Mouse (Mus musculus): Measurements from ENCODE around the gene Slc25a39. TPM values are rescaled to one million over a fixed set of nuclear protein-coding genes. Genes with fewer than 3 reads are reported as not detected.
A peak's percentile ranks its signal among the peaks of the same experiment; 100 is the strongest.

The Slc25a39 gene
- polyA plus RNA-seq, 1 experiment from 2014 or later: 313 TPM

DNA sequence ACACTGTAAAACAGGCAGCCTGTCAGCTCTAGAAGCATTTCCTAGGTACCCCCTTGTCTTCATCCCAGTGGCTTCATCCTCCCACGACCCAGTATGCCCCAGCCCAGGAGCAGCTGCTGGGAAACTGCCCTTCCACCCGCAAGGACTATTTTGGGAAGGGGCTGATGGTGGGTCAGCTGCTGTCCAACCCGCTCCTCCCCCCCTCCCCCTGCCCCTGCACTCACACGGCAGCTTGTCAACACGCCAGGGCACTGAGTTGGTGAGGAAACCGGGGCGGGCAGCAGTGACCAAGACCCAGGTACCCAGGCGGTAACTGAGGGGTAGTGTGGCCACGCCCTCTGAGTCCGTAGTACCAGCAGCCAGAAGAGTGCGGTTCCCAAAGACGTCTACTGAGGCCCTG, 36.0 kb upstream of the Slc25a39 start:
- 37% methylated on average over 12 of the region's 12 CpGs for WGBS

DNA sequence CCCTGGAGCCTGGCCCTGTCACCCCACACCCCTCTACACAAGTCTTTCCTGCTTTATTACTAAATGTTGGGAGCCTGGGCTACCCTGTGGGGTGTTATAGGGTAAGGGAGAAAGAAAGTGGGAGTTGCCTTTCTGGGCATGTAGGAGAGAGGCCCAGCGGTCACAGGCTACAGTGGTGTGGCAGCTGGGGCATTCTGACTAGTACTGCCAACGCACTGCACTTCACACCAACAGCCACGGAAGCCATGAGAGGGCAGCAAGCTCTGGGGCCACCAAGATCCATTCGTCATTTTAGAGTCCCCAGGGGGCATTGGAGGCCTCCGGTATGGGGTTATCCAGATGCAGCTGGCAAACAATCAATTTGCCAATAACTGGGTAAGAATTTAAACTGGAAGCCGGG, 34.3 kb upstream of the Slc25a39 start:
- H3K4me1 ChIP-seq: peaks cover 52% of the 10 kb centered on the region

More for the DNA sequence above, 36.0 kb upstream of the Slc25a39 start:
- Histone ChIP-seq H3K27ac (no peak overlapping the region), H3K4me1 (peaks cover 52% of the 10 kb centered on the region), H3K27me3 (ENCODE audit: insufficient read depth, poor library complexity, severe bottlenecking) (peaks cover 38% of the 10 kb centered on the region), H3K9me3 (no peaks in the 10 kb centered on the region), H3K4me3 (no peak overlapping the region), H3K36me3 (peaks cover 47% of the 10 kb centered on the region)
- no peak for DNase-seq (ENCODE audit: low spot score)

DNA sequence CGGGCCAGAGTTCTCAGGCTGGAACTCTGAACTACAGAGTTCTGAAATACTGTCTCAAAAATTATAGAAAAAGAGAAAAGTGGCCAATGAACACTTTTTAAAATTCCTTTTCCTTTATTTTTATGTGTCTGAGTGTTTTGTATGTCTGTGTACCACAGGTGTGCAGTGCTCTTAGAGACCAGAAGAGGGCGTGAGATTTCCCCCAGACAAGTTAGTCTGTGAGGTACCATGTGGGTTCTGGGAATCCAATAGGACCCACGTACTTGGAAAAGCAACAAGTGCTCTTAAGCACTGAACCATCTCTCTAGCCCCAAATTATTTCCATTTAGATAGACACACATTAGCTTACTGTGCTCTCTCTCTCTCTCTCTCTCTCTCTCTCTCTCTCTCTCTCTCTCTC, 33.7 kb upstream of the Slc25a39 start:
- peaks cover 30% of the 10 kb centered on the region for H3K27me3 ChIP-seq (ENCODE audit: insufficient read depth, poor library complexity, severe bottlenecking)
- H3K36me3 ChIP-seq: peaks cover 65% of the 10 kb centered on the region
- H3K4me3 ChIP-seq: no peak overlapping the region
- no peak for DNase-seq (ENCODE audit: low spot score)
- WGBS: 75% methylated on average over 3 of the region's 3 CpGs
- peaks cover 49% of the 10 kb centered on the region for H3K4me1 ChIP-seq
- H3K27ac ChIP-seq: no peak overlapping the region
- H3K9me3 ChIP-seq: no peaks in the 10 kb centered on the region

More for the DNA sequence above, 34.3 kb upstream of the Slc25a39 start:
- Histone ChIP-seq H3K36me3 (peaks cover 63% of the 10 kb centered on the region), H3K27ac (no peak overlapping the region), H3K27me3 (ENCODE audit: insufficient read depth, poor library complexity, severe bottlenecking) (peaks cover 31% of the 10 kb centered on the region), H3K4me3 (no peak overlapping the region), H3K9me3 (no peaks in the 10 kb centered on the region)
- WGBS: 90% methylated on average over 6 of the region's 6 CpGs
- no peak for DNase-seq (ENCODE audit: low spot score)

DNA sequence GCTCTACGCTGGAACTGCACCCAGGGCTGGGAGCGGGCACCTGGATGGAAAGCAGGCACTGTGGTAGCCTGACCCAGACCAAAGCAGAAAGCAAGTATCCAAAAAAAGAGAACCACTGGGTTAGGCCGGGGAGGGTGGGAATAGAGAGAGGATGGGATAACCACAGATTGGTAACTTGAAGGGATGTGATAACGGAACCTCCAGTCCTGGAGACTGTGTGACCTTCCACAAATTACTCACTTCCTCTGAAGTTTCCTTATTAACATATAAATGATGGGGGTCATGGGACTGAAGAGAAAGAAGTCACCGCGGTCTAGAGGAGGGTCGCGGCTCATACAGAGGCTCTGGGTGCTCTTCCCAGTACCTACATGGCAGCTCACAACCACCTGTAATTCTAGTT, 32.5 kb upstream of the Slc25a39 start:
- 89% methylated on average over 8 of the region's 8 CpGs for WGBS

DNA sequence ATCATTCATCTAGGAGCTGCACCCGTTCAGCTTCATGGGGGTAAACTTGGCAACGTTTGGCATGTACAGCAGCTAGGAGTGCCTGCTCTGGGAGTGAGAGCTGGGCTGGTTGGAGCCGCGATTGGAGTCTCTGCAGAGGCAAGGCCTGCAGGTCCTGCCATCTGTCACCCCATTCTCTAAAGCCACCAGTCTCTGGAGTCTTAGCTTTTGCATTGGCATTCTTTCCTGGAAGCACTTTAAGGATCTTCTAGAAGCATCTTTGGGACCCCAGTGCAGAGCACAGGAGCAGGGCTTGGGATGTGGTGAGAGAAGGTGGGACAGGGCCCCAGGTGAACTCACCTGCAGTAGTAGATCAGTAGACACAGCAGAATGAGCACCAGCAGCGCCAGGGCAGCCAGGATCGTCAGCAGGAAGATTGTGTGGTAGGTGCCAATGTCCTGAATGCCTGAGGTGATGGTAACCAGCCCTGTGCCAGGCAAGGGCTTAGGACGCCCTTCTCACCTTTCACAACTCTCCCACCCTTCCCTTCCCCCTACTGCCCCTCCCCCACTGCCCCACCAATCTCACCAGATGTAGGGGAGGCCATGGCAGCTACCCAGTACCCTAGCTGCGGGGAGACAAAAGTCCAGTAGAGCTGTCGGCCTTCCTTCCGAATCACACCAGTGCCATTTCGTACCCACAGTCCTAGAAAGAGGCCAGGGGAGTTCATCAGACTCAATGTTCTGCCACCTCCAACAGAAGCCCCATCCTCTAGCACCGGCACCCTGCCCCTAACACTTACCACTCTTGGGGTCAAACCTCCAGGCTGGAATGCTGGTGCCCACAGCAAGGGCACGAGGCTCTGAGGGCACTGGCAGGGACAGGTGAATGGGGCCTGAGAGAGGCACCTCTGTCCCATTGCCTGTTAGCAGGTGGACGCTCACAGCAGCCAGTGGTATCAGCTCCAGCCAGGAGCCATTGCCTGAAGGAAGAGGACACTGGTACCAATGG, 31.6 kb upstream of the Slc25a39 start:
- Histone ChIP-seq H3K4me3 (peak overlapping the region; percentile 68; the same call in 1 of the 2 replicates), H3K36me3 (peaks cover 84% of the 10 kb centered on the region)

More for the DNA sequence above, 32.5 kb upstream of the Slc25a39 start:
- DNase-seq (ENCODE audit: low spot score): no peak
- no peak overlapping the region for H3K4me3 ChIP-seq
- H3K27ac ChIP-seq: no peak overlapping the region
- peaks cover 37% of the 10 kb centered on the region for H3K4me1 ChIP-seq
- peaks cover 19% of the 10 kb centered on the region for H3K27me3 ChIP-seq (ENCODE audit: insufficient read depth, poor library complexity, severe bottlenecking)
- H3K9me3 ChIP-seq: no peaks in the 10 kb centered on the region
- H3K36me3 ChIP-seq: peaks cover 77% of the 10 kb centered on the region

DNA sequence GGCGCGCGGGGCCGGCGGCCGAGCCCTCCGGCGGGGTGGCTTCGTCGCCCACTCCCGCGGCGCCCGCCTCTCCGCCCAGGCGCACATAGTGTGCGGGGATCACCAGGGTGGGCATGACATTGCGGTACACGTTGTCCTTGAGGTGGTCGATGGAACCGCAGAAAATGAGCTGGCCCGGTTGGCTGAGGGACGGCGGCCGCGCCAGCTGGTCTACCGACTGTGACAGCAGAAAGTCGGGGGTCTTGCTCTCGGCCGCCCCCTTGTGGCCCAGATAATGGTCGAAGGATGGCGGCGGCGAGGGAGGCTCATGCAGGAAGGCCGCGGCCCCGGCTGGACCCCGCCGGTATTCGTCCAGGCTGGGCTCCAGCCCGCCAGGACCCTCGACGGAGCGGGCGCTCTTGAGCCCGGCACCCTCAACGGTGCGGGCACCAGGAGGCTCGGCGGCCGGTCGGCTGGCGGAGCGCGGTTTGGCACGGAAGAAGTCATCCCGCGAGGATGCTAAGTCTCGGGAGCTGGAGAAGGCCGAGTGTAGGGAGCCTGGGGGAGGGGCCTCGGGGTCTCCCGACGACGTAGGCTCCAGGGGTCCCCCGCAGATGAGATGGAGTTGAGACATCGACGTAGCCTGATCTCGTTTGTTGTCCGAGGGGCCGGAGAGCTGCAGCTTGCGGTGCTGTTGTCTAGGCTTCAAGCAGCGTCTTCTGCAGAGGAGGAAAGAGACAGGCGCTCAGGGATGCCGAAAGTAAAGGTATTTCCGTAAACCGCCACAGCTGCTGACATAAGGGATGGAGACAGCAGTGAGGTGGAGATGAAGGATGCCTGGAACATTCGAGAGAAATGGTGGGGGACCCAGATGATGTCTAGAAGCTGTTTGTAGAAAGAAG, 30.7 kb upstream of the Slc25a39 start:
- Histone ChIP-seq H3K36me3 (peaks cover 86% of the 10 kb centered on the region), H3K4me3 (peak overlapping the region; percentile 68), H3K27ac (peak overlapping the region; percentile 84), H3K27me3 (ENCODE audit: insufficient read depth, poor library complexity, severe bottlenecking) (peaks cover 17% of the 10 kb centered on the region), H3K9me3 (no peaks in the 10 kb centered on the region), H3K4me1 (peaks cover 28% of the 10 kb centered on the region)
- DNase-seq (ENCODE audit: low spot score): peak; percentile 95
- 7% methylated on average over 77 of the region's 77 CpGs for WGBS

More for the DNA sequence above, 31.6 kb upstream of the Slc25a39 start:
- H3K27ac ChIP-seq: no peak overlapping the region
- DNase-seq (ENCODE audit: low spot score): no peak
- peaks cover 30% of the 10 kb centered on the region for H3K4me1 ChIP-seq
- peaks cover 17% of the 10 kb centered on the region for H3K27me3 ChIP-seq (ENCODE audit: insufficient read depth, poor library complexity, severe bottlenecking)
- no peaks in the 10 kb centered on the region for H3K9me3 ChIP-seq
- WGBS: 70% methylated on average over 14 of the region's 14 CpGs

DNA sequence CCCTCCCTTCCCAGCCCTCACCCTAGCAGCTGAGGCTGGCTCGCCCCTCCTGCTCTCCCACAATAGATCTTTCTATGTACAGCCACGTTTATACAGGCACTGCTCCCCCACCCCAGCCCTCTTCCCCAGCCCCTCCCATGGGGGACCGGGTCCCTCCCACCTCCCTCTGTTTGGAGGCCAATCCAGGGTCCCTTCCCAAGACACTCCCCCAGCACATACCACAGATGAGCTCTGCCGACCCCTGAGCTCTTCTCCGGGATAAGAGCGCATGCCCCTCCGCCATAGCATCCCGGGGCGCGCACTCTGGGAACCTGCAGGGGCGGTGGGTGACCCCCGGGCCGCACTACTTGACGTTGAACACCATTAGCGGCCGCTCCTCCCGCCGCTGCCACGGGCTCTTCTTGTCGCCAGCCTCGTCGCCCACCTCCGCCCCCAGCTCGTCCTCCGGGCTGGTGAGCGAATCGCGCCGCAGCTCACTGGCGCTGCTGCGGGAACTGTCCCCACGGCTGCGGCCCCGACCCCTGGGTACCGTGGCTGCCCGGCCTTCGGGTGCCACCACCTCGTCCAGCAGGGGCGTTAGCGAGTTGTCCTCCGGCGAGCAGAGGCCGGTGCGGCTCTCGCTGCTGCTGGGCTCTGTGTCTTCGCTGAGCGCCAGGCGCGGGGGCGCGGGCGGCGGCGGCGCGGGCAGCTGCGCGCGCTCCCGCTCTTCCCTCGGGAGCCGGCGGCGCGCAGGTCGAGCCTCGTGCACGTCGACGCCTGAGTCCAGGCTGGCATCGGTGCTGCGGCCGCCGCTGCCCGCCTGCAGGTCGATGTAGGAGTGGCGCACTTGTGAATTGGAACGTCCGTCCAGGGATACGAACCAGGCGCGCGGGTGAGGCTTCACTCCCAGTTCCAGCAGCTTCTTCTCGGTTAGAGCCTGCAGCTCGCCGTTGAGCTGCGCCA, 29.6 kb upstream of the Slc25a39 start:
- WGBS: 12% methylated on average over 84 of the region's 87 CpGs
- Histone ChIP-seq H3K36me3 (peaks cover 89% of the 10 kb centered on the region), H3K9me3 (no peaks in the 10 kb centered on the region), H3K27me3 (ENCODE audit: insufficient read depth, poor library complexity, severe bottlenecking) (peaks cover 17% of the 10 kb centered on the region), H3K27ac (peak overlapping the region; percentile 84), H3K4me1 (peaks cover 36% of the 10 kb centered on the region), H3K4me3 (peak overlapping the region; percentile 68)
- DNase-seq (ENCODE audit: low spot score): peak; percentile 87

DNA sequence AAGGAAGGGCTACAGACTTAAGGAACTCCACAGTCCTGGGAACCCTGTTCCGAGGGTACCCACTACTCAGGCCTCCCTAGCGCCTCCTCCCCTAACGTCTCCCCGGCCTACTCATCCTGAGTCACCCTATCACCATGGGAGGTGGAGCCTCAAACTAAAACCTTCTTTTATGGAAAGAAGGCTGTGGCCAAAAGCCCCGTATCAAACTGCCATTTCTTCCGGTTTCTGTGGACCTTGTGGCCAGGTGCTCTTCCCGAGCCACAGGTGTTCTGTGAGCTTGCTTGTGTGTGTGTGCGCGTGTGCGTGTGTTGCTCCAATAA, 28.7 kb upstream of the Slc25a39 start:
- H3K9me3 ChIP-seq: no peaks in the 10 kb centered on the region
- H3K4me1 ChIP-seq: peaks cover 41% of the 10 kb centered on the region
- H3K4me3 ChIP-seq: no peak overlapping the region
- WGBS: 83% methylated on average over 10 of the region's 10 CpGs
- H3K36me3 ChIP-seq: peaks cover 81% of the 10 kb centered on the region
- H3K27me3 ChIP-seq (ENCODE audit: insufficient read depth, poor library complexity, severe bottlenecking): peaks cover 17% of the 10 kb centered on the region
- DNase-seq (ENCODE audit: low spot score): no peak
- no peak overlapping the region for H3K27ac ChIP-seq

DNA sequence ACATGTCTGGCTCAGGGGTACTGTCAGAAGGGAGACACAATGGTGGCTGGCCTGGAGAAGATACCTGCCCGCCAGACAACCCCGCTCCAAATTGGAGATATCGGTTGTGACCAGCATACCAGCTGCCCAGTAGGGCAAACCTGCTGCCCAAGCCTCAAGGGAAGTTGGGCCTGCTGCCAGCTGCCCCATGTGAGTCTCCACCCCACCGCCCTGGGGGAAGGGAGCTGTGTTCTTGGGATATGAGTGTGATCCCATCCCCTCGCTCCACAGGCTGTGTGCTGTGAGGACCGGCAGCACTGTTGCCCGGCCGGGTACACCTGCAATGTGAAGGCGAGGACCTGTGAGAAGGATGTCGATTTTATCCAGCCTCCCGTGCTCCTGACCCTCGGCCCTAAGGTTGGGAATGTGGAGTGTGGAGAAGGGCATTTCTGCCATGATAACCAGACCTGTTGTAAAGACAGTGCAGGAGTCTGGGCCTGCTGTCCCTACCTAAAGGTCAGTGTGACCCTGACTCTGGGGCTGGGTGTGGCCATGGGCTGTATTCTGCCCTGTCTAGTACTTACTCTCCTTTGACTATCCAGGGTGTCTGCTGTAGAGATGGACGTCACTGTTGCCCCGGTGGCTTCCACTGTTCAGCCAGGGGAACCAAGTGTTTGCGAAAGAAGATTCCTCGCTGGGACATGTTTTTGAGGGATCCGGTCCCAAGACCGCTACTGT, 28.2 kb upstream of the Slc25a39 start:
- no peak for DNase-seq (ENCODE audit: low spot score)
- no peak overlapping the region for H3K4me3 ChIP-seq
- H3K9me3 ChIP-seq: no peaks in the 10 kb centered on the region
- peaks cover 17% of the 10 kb centered on the region for H3K27me3 ChIP-seq (ENCODE audit: insufficient read depth, poor library complexity, severe bottlenecking)
- H3K27ac ChIP-seq: no peak overlapping the region
- peaks cover 45% of the 10 kb centered on the region for H3K4me1 ChIP-seq
- WGBS: 88% methylated on average over 18 of the region's 18 CpGs
- H3K36me3 ChIP-seq: peaks cover 76% of the 10 kb centered on the region

DNA sequence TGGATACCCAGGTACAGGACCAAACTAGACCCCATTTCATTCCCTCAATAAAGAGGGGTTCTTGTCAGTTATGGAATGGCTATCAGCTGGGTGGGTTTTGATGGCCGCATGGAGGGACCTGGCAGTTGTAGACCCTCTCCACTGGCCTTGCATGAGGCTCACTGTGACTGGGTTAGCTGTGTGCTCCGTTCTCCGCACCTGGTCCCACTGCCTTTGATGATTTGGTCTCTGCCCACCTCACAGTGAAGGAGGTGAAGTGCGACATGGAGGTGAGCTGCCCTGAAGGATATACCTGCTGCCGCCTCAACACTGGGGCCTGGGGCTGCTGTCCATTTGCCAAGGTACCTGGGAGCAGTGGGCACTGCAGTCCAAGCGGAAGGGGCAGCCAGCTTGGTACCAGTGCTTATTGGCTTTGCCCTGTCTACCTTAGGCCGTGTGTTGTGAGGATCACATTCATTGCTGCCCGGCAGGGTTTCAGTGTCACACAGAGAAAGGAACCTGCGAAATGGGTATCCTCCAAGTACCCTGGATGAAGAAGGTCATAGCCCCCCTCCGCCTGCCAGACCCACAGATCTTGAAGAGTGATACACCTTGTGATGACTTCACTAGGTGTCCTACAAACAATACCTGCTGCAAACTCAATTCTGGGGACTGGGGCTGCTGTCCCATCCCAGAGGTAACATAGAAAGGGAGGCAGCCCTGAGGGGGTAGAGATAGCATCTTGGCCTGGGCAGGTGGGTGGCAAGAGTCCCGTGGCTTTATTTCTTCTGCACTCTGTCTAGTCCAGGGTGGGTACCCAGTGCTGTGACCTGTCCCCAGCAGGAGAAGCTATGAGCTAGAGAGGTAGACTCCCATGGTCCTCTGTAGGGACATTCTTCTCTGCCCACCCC, 27.3 kb upstream of the Slc25a39 start:
- H3K4me1 ChIP-seq: peaks cover 47% of the 10 kb centered on the region
- no peaks in the 10 kb centered on the region for H3K9me3 ChIP-seq
- WGBS: 88% methylated on average over 11 of the region's 11 CpGs
- H3K27me3 ChIP-seq (ENCODE audit: insufficient read depth, poor library complexity, severe bottlenecking): peaks cover 15% of the 10 kb centered on the region
- no peak for DNase-seq (ENCODE audit: low spot score)
- no peak overlapping the region for H3K27ac ChIP-seq
- peaks cover 68% of the 10 kb centered on the region for H3K36me3 ChIP-seq
- no peak overlapping the region for H3K4me3 ChIP-seq

DNA sequence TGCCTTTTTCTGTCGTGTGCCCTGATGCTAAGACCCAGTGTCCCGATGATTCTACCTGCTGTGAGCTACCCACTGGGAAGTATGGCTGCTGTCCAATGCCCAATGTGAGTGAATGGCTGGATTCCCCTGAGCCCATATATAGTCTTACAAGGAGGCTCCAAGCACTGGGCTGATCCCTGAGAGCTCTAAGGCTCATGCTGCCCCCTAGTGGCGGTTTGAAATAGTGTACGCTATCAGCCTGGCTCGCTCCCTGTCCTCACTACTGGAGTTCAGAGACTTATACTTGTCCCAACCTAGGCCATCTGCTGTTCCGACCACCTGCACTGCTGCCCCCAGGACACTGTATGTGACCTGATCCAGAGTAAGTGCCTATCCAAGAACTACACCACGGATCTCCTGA, 26.7 kb upstream of the Slc25a39 start:
- Histone ChIP-seq H3K4me3 (no peak overlapping the region), H3K9me3 (no peaks in the 10 kb centered on the region), H3K36me3 (peaks cover 61% of the 10 kb centered on the region), H3K4me1 (peaks cover 52% of the 10 kb centered on the region), H3K27ac (no peak overlapping the region), H3K27me3 (ENCODE audit: insufficient read depth, poor library complexity, severe bottlenecking) (peaks cover 8% of the 10 kb centered on the region)
- DNase-seq (ENCODE audit: low spot score): peak; percentile 92
- 11% methylated on average over 7 of the region's 7 CpGs for WGBS
